Mouse (Mus musculus) limb, embryonic 12.5 days (tissue): Measurements from ENCODE around the gene Mt2. TPM values are rescaled to one million over a fixed set of nuclear protein-coding genes. Genes with fewer than 3 reads are reported as not detected.
"Not testable (repeated sequence)": the region's sequence is repeated elsewhere in the genome, so short reads cannot be mapped to it uniquely, and the experiment has no call there.

ENCODE experiments used
- ATAC-seq: fragments of 200-750 bp; cut with Nextera tagmentation; 2 replicates; pipeline ENCODE4 v1.8.0; 2017; ENCODE audit warnings: low read depth, moderate TSS enrichment; ENCODE audit not compliant: insufficient number of reproducible peaks, insufficient read depth, low FRiP score, low TSS enrichment
- H3K27ac ChIP-seq: fragments of 300-500 bp; sonication (generic); 2 replicates; pipeline ENCODE4 v1.5.1; 2016; ENCODE audit warnings: mild to moderate bottlenecking, moderate library complexity
- H3K27me3 ChIP-seq: fragments of 300-500 bp; sonication (generic); 2 replicates; pipeline ENCODE4 v1.6.1; 2016; ENCODE audit warnings: mild to moderate bottlenecking, moderate library complexity
- H3K36me3 ChIP-seq: fragments of 300-500 bp; sonication (generic); 2 replicates; pipeline ENCODE4 v1.6.1; 2016; ENCODE audit warnings: mild to moderate bottlenecking, moderate library complexity
- H3K4me1 ChIP-seq: fragments of 300-500 bp; sonication (generic); replicated peaks from 2 replicates; pipeline ENCODE4 v1.6.1; 2016
- H3K4me2 ChIP-seq: fragments of 300-500 bp; sonication (generic); 2 replicates; pipeline ENCODE4 v1.6.1; 2016; ENCODE audit warnings: mild to moderate bottlenecking, moderate library complexity
- H3K4me3 ChIP-seq: fragments of 300-500 bp; sonication (generic); replicated peaks from 2 replicates; pipeline ENCODE4 v1.5.1; 2016; ENCODE audit warnings: mild to moderate bottlenecking
- H3K9ac ChIP-seq: fragments of 300-500 bp; sonication (generic); replicated peaks from 2 replicates; pipeline ENCODE4 v1.6.1; 2016; ENCODE audit warnings: mild to moderate bottlenecking, moderate library complexity
- H3K9me3 ChIP-seq: fragments of 300-500 bp; sonication (generic); 2 replicates; pipeline ENCODE4 v1.6.1; 2016; ENCODE audit warnings: mild to moderate bottlenecking, moderate library complexity
- WGBS: fragments of 180-500 bp; shearing (Covaris S2); methylation state at CpG from one replicate; pipeline ENCODE4 v1.1.7; 2016; 5-methylcytosine and 5-hydroxymethylcytosine counted together
- polyA plus RNA-seq: library from polyadenylated mRNA; unstranded; fragments of >200 nt; fragmentation: Nextera tagmentation; extraction: Ambion mirVana; gene quantifications from 2 replicates; pipeline ENCODE4 v1.2.1, GENCODE M21; 2016

Mt2 gene
- 15.1 TPM in 2 replicates for polyA plus RNA-seq

GRCm38 (mm10) chr8:94172075-94172808, at the start of gene Mt2:
Gene Mt2, plus strand, starts transcription at chr8:94172664.
- Histone ChIP-seq H3K36me3 (no peaks in the 10 kb centered on the region), H3K9ac (peak within 1 kb of the TSS; percentile 38; the same call in 1 of the 2 replicates), H3K4me1 (peaks cover 23% of the 10 kb centered on the region), H3K27me3 (peaks cover 89% of the 10 kb centered on the region), H3K4me2 (peak within 1 kb of the TSS; percentile 93), H3K9me3 (no peaks in the 10 kb centered on the region), H3K4me3 (peak within 1 kb of the TSS; percentile 45), H3K27ac (no peak within 1 kb of the TSS)
- ATAC-seq: peak; percentile 30; the same call in 1 of the 2 replicates
- under 1% methylated on average over 56 of the region's 56 CpGs for WGBS

- H3K4me3 ChIP-seq: no peak overlapping the region
- no peaks in the 10 kb centered on the region for H3K36me3 ChIP-seq
- no peak overlapping the region for H3K4me2 ChIP-seq
- no peak for ATAC-seq
- 26% methylated on average over 8 of the region's 8 CpGs for WGBS
- H3K4me1 ChIP-seq: peaks cover 19% of the 10 kb centered on the region
- no peaks in the 10 kb centered on the region for H3K9me3 ChIP-seq
- peaks cover 9% of the 10 kb centered on the region; the same call in 1 of the 2 replicates for H3K27me3 ChIP-seq
- H3K27ac ChIP-seq: no peak overlapping the region
- no peak overlapping the region for H3K9ac ChIP-seq
These were observed 49.6 kb upstream of the Mt2 start for GRCm38 (mm10) chr8:94122711-94123468.

GRCm38 (mm10) chr8:94127711-94128110, 44.8 kb upstream of the Mt2 start:
- peaks cover 9% of the 10 kb centered on the region; the same call in 1 of the 2 replicates for H3K27me3 ChIP-seq
- no peak overlapping the region for H3K27ac ChIP-seq
- H3K4me3 ChIP-seq: no peak overlapping the region
- no peak overlapping the region for H3K4me2 ChIP-seq
- no peaks in the 10 kb centered on the region for H3K36me3 ChIP-seq
- 61% methylated on average over 6 of the region's 6 CpGs for WGBS
- no peaks in the 10 kb centered on the region for H3K9me3 ChIP-seq
- no peak overlapping the region for H3K9ac ChIP-seq
- no peak for ATAC-seq
- peaks cover 6% of the 10 kb centered on the region for H3K4me1 ChIP-seq

GRCm38 (mm10) chr8:94129133-94129789, 43.2 kb upstream of the Mt2 start:
- Histone ChIP-seq H3K9ac (no peak overlapping the region), H3K27me3 (peaks cover 5% of the 10 kb centered on the region; the same call in 1 of the 2 replicates), H3K36me3 (no peaks in the 10 kb centered on the region), H3K4me3 (no peak overlapping the region), H3K4me2 (no peak overlapping the region), H3K4me1 (no peaks in the 10 kb centered on the region), H3K27ac (no peak overlapping the region), H3K9me3 (0 out of 2 replicates have a peak, but pooled peaks cover 4% of the 10 kb centered on the region)
- ATAC-seq: no peak
- WGBS: 88% methylated on average over 6 of the region's 6 CpGs

GRCm38 (mm10) chr8:94130126-94130525, 42.3 kb upstream of the Mt2 start:
- WGBS: 90% methylated on average over 4 of the region's 4 CpGs
- 0 out of 2 replicates have a peak, but pooled peaks cover 4% of the 10 kb centered on the region for H3K9me3 ChIP-seq
- no peak for ATAC-seq

GRCm38 (mm10) chr8:94132096-94132495, 40.4 kb upstream of the Mt2 start:
- 0 out of 2 replicates have a peak, but pooled peaks cover 4% of the 10 kb centered on the region for H3K9me3 ChIP-seq
- no peaks in the 10 kb centered on the region for H3K27me3 ChIP-seq
- no peak for ATAC-seq
- no peak overlapping the region for H3K27ac ChIP-seq
- no peak overlapping the region for H3K4me2 ChIP-seq
- H3K4me3 ChIP-seq: no peak overlapping the region
- H3K4me1 ChIP-seq: peaks cover 9% of the 10 kb centered on the region
- 59% methylated on average over 5 of the region's 5 CpGs for WGBS
- no peaks in the 10 kb centered on the region for H3K36me3 ChIP-seq
- no peak overlapping the region for H3K9ac ChIP-seq

More at GRCm38 (mm10) chr8:94130126-94130525, 42.3 kb upstream of the Mt2 start:
- no peak overlapping the region for H3K27ac ChIP-seq
- H3K36me3 ChIP-seq: no peaks in the 10 kb centered on the region
- H3K4me3 ChIP-seq: no peak overlapping the region
- no peak overlapping the region for H3K9ac ChIP-seq
- H3K4me1 ChIP-seq: no peaks in the 10 kb centered on the region
- H3K27me3 ChIP-seq: no peaks in the 10 kb centered on the region
- no peak overlapping the region for H3K4me2 ChIP-seq

GRCm38 (mm10) chr8:94134601-94135000, 37.9 kb upstream of the Mt2 start:
- H3K36me3 ChIP-seq, H3K4me3 ChIP-seq, H3K27ac ChIP-seq, H3K9ac ChIP-seq, H3K27me3 ChIP-seq, H3K9me3 ChIP-seq, H3K4me2 ChIP-seq, ATAC-seq: not testable (repeated sequence)
- H3K4me1 ChIP-seq: peaks cover 14% of the 10 kb centered on the region
- WGBS: 62% methylated on average over 3 of the region's 3 CpGs

GRCm38 (mm10) chr8:94135556-94135955, 36.9 kb upstream of the Mt2 start:
- no peak for ATAC-seq
- 89% methylated on average over 6 of the region's 6 CpGs for WGBS

GRCm38 (mm10) chr8:94136192-94136591, 36.3 kb upstream of the Mt2 start:
- Histone ChIP-seq H3K36me3 (no peaks in the 10 kb centered on the region), H3K9me3 (0 out of 2 replicates have a peak, but pooled peaks cover 4% of the 10 kb centered on the region), H3K4me1 (peaks cover 14% of the 10 kb centered on the region), H3K9ac (no peak overlapping the region), H3K4me2 (no peak overlapping the region), H3K27ac (no peak overlapping the region), H3K27me3 (no peaks in the 10 kb centered on the region), H3K4me3 (no peak overlapping the region)
- ATAC-seq: no peak
- 76% methylated on average over 7 of the region's 7 CpGs for WGBS

More at GRCm38 (mm10) chr8:94135556-94135955, 36.9 kb upstream of the Mt2 start:
- Histone ChIP-seq H3K9ac (no peak overlapping the region), H3K4me3 (no peak overlapping the region), H3K4me1 (peaks cover 14% of the 10 kb centered on the region), H3K4me2 (no peak overlapping the region), H3K27ac (no peak overlapping the region), H3K36me3 (no peaks in the 10 kb centered on the region), H3K9me3 (0 out of 2 replicates have a peak, but pooled peaks cover 4% of the 10 kb centered on the region), H3K27me3 (no peaks in the 10 kb centered on the region)

GRCm38 (mm10) chr8:94136933-94137332, 35.5 kb upstream of the Mt2 start, which contains the start of gene Mt4:
Gene Mt4, plus strand, starts transcription at chr8:94137197.
- H3K4me1 ChIP-seq: peaks cover 14% of the 10 kb centered on the region
- H3K27me3 ChIP-seq: no peaks in the 10 kb centered on the region
- no peak for ATAC-seq
- H3K4me3 ChIP-seq: no peak within 1 kb of the TSS
- no peak within 1 kb of the TSS for H3K9ac ChIP-seq
- no peak within 1 kb of the TSS for H3K4me2 ChIP-seq
- 40% methylated on average over 6 of the region's 6 CpGs for WGBS
- 0 out of 2 replicates have a peak, but pooled peaks cover 4% of the 10 kb centered on the region for H3K9me3 ChIP-seq
- no peaks in the 10 kb centered on the region for H3K36me3 ChIP-seq
- no peak within 1 kb of the TSS for H3K27ac ChIP-seq
